Mouse (Mus musculus): ENCODE results near the gene Fam32a.
A peak's percentile ranks its signal among the peaks of the same experiment; 100 is the strongest.

DNA sequence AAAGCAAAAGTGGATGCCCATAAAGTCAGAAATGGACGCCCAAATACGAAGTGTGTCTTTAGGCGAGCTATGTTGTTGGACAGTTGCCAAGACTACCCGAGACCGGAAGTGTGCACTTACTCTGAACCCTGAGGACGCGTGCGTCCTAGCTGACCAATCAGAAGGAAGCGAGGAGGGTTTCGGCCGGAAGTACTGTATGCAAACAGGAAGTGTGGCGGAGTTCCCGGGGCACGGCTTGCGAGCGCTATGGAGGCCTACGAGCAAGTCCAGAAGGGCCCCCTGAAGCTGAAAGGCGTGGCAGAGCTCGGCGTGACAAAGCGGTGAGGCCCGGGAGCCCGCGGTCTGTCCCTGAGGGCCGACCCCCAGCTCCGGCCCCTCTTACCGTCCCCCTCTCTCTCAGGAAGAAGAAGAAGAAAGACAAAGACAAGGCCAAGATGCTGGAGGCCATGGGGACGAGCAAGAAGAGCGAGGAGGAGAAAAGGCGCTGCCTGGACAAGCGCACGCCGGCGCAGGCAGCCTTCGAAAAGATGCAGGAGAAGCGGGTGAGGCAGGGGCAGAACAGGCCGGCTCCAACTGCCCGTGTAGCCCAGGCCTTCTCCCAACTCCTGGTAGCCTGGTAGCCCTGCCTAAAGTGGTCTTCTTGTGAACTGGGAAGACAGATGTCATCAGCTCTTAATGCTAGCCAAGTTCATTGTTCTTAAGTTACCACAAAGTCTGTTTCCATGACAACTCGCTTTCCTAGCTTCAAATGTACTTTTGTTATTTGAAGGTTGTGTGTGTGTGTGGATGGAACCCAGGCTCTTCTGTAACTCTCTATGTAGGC lies at the start of gene Fam32a:
- no peak for TF ChIP-seq CTCF (IDR thresholded peaks at IDR 0.05; ENCODE audit: borderline replicate concordance, insufficient read depth, low read length)
- TF ChIP-seq POLR2A (IDR thresholded peaks at IDR 0.05; ENCODE audit: low read depth, low read length), result peak; percentile 54
